Mouse (Mus musculus) liver, embryonic 16.5 days (tissue): Measurements from ENCODE around the gene Hoxa5. TPM values are rescaled to one million over a fixed set of nuclear protein-coding genes. Genes with fewer than 3 reads are reported as not detected.

Experiments
- ATAC-seq: fragments of 200-750 bp; cut with Nextera tagmentation; 2 replicates; pipeline ENCODE4 v1.8.0; 2017; ENCODE audit warnings: low read depth, mild to moderate bottlenecking, moderate number of reproducible peaks, moderate library complexity
- H3K27ac ChIP-seq: fragments of 300-500 bp; sonication (generic); 2 replicates; pipeline ENCODE4 v1.5.1; 2014; ENCODE audit warnings: mild to moderate bottlenecking, low read length
- H3K27me3 ChIP-seq: fragments of 300-500 bp; sonication (generic); 2 replicates; pipeline ENCODE4 v1.6.1; 2014; ENCODE audit warnings: low read depth, low read length, mixed read lengths; ENCODE audit not compliant: control insufficient read depth, insufficient read depth
- H3K36me3 ChIP-seq: fragments of 300-500 bp; sonication (generic); 2 replicates; pipeline ENCODE4 v1.6.1; 2014; ENCODE audit warnings: mild to moderate bottlenecking; ENCODE audit not compliant: control insufficient read depth, insufficient read depth
- H3K4me1 ChIP-seq: fragments of 300-500 bp; sonication (generic); 2 replicates; pipeline ENCODE4 v1.6.1; 2014; ENCODE audit warnings: low read depth, low read length, mixed read lengths; ENCODE audit not compliant: control insufficient read depth
- H3K4me2 ChIP-seq: fragments of 300-500 bp; sonication (generic); 2 replicates; pipeline ENCODE4 v1.6.1; 2014; ENCODE audit warnings: low read depth, low read length, mixed read lengths
- H3K4me3 ChIP-seq: fragments of 300-500 bp; sonication (generic); 2 replicates; pipeline ENCODE4 v1.5.1; 2014; ENCODE audit warnings: low read depth, mild to moderate bottlenecking, low read length
- H3K9ac ChIP-seq: fragments of 300-500 bp; sonication (generic); 2 replicates; pipeline ENCODE4 v1.6.1; 2014; ENCODE audit warnings: low read depth, low read length
- H3K9me3 ChIP-seq: fragments of 300-500 bp; sonication (generic); replicated peaks from 2 replicates; pipeline ENCODE4 v1.6.1; 2016; ENCODE audit warnings: low read length; ENCODE audit not compliant: control insufficient read depth
- WGBS: fragments of 180-500 bp; shearing (Covaris S2); extraction: QIAGEN DNeasy Blood & Tissue Kit; methylation state at CpG from one replicate; pipeline ENCODE4 v1.1.7; 2014; ENCODE audit not compliant: insufficient replicate concordance; 5-methylcytosine and 5-hydroxymethylcytosine counted together
- polyA plus RNA-seq: library from polyadenylated mRNA; unstranded; fragments of >200 nt; fragmentation: Nextera tagmentation; extraction: Ambion mirVana; gene quantifications from 2 replicates; pipeline ENCODE4 v1.2.1, GENCODE M21; 2015

Hoxa5 gene
- polyA plus RNA-seq, 1 experiment from 2014 or later: 0.68 TPM

GRCm38 (mm10) chr6:52218643-52219215 is 14.3 kb upstream of the Hoxa5 start:
- Histone ChIP-seq H3K4me3 (no peak overlapping the region), H3K4me1 (peaks cover 3% of the 10 kb centered on the region), H3K36me3 (no peaks in the 10 kb centered on the region), H3K27me3 (peaks cover 99% of the 10 kb centered on the region), H3K27ac (no peak overlapping the region), H3K4me2 (no peak overlapping the region), H3K9ac (no peak overlapping the region), H3K9me3 (no peaks in the 10 kb centered on the region)
- WGBS: 30% methylated on average over 14 of the region's 14 CpGs
- ATAC-seq: no peak

- H3K4me3 ChIP-seq: no peak overlapping the region; the same call in 1 of the 2 replicates
- peaks cover 3% of the 10 kb centered on the region for H3K4me1 ChIP-seq
- H3K36me3 ChIP-seq: no peaks in the 10 kb centered on the region
- no peak overlapping the region for H3K27ac ChIP-seq
- no peak for ATAC-seq
- no peaks in the 10 kb centered on the region for H3K9me3 ChIP-seq
- H3K27me3 ChIP-seq: peaks cover 99% of the 10 kb centered on the region
- 13% methylated on average over 23 of the region's 23 CpGs for WGBS
- no peak overlapping the region for H3K4me2 ChIP-seq
- H3K9ac ChIP-seq: no peak overlapping the region
These were observed 13.7 kb upstream of the Hoxa5 start for GRCm38 (mm10) chr6:52217895-52218642.

- Histone ChIP-seq H3K9me3 (no peaks in the 10 kb centered on the region), H3K4me2 (peak overlapping the region; percentile 37), H3K9ac (no peak overlapping the region), H3K4me3 (peak overlapping the region; percentile 36), H3K4me1 (peaks cover 3% of the 10 kb centered on the region), H3K27me3 (peaks cover 99% of the 10 kb centered on the region), H3K27ac (no peak overlapping the region), H3K36me3 (no peaks in the 10 kb centered on the region)
- 1% methylated on average over 25 of the region's 25 CpGs for WGBS
- no peak; the same call in 1 of the 2 replicates for ATAC-seq
These were observed 13.0 kb upstream of the Hoxa5 start for GRCm38 (mm10) chr6:52217459-52217768.

- Histone ChIP-seq H3K4me2 (peak overlapping the region; percentile 37), H3K9me3 (no peaks in the 10 kb centered on the region), H3K4me3 (peak overlapping the region; percentile 36), H3K27me3 (peaks cover 99% of the 10 kb centered on the region), H3K9ac (no peak overlapping the region), H3K27ac (no peak overlapping the region), H3K4me1 (peaks cover 3% of the 10 kb centered on the region), H3K36me3 (no peaks in the 10 kb centered on the region)
- ATAC-seq: no peak
- under 1% methylated on average over 60 of the region's 60 CpGs for WGBS
These were observed 12.5 kb upstream of the Hoxa5 start for GRCm38 (mm10) chr6:52216691-52217458.

- Histone ChIP-seq H3K4me3 (no peak overlapping the region), H3K4me1 (no peaks in the 10 kb centered on the region; the same call in none of the 2 replicates), H3K27me3 (peaks cover 99% of the 10 kb centered on the region), H3K9ac (no peak overlapping the region), H3K27ac (no peak overlapping the region), H3K36me3 (no peaks in the 10 kb centered on the region), H3K9me3 (no peaks in the 10 kb centered on the region), H3K4me2 (no peak overlapping the region)
- ATAC-seq: no peak
- WGBS: 2% methylated on average over 30 of the region's 30 CpGs
These were observed 11.6 kb upstream of the Hoxa5 start for GRCm38 (mm10) chr6:52215771-52216535.

- WGBS: 49% methylated on average over 3 of the region's 3 CpGs
- peaks cover 97% of the 10 kb centered on the region for H3K27me3 ChIP-seq
- H3K4me1 ChIP-seq: no peaks in the 10 kb centered on the region; the same call in none of the 2 replicates
- no peak for ATAC-seq
- no peaks in the 10 kb centered on the region for H3K36me3 ChIP-seq
- no peak overlapping the region for H3K4me2 ChIP-seq
- no peak overlapping the region for H3K4me3 ChIP-seq
- no peaks in the 10 kb centered on the region for H3K9me3 ChIP-seq
- H3K9ac ChIP-seq: no peak overlapping the region
- H3K27ac ChIP-seq: no peak overlapping the region
These were observed 10.7 kb upstream of the Hoxa5 start for GRCm38 (mm10) chr6:52215070-52215469.

- ATAC-seq: no peak
- Histone ChIP-seq H3K4me3 (no peak overlapping the region), H3K27me3 (peaks cover 97% of the 10 kb centered on the region), H3K9me3 (no peaks in the 10 kb centered on the region), H3K4me2 (no peak overlapping the region), H3K9ac (no peak overlapping the region), H3K27ac (no peak overlapping the region), H3K36me3 (no peaks in the 10 kb centered on the region), H3K4me1 (no peaks in the 10 kb centered on the region; the same call in none of the 2 replicates)
- WGBS: 32% methylated on average over 5 of the region's 5 CpGs
These were observed 9.9 kb upstream of the Hoxa5 start for GRCm38 (mm10) chr6:52214271-52214670.

- peak within 1 kb of the TSS; percentile 28 for H3K4me2 ChIP-seq
- ATAC-seq: no peak
- no peaks in the 10 kb centered on the region; the same call in none of the 2 replicates for H3K4me1 ChIP-seq
- H3K36me3 ChIP-seq: no peaks in the 10 kb centered on the region
- 5% methylated on average over 38 of the region's 38 CpGs for WGBS
- peak within 1 kb of the TSS; percentile 36 for H3K4me3 ChIP-seq
- H3K9me3 ChIP-seq: no peaks in the 10 kb centered on the region
- no peak within 1 kb of the TSS for H3K27ac ChIP-seq
- H3K9ac ChIP-seq: no peak within 1 kb of the TSS
- peaks cover 97% of the 10 kb centered on the region for H3K27me3 ChIP-seq
These were observed 9.0 kb upstream of the Hoxa5 start, which contains the start of the genes Hoxa3 and Gm28308 for GRCm38 (mm10) chr6:52213119-52213986. TSS of gene Hoxa3 (minus strand) at chr6:52213336. TSS of gene Gm28308 (minus strand) at chr6:52213339.
